Mouse (Mus musculus) embryo, embryonic 10 days (tissue): ENCODE data around the gene Gabbr2.

Experiments used
- DNase-seq: peaks from one replicate; pipeline ENCODE4 v3.0.0-alpha.2; 2015; ENCODE audit warnings: low spot score

Gene Gabbr2

GRCm38 (mm10) chr4:46915934-46916333, 75.7 kb downstream of the Gabbr2 start:
- no peak for DNase-seq

GRCm38 (mm10) chr4:46915476-46915875, 76.2 kb downstream of the Gabbr2 start:
- no peak for DNase-seq

- DNase-seq, result no peak
Observed at GRCm38 (mm10) chr4:46914606-46915005, 77.1 kb downstream of the Gabbr2 start.

GRCm38 (mm10) chr4:46906036-46906691, 85.5 kb downstream of the Gabbr2 start:
- no peak for DNase-seq

GRCm38 (mm10) chr4:46905152-46905551, 86.5 kb downstream of the Gabbr2 start:
- DNase-seq, result no peak

- no peak for DNase-seq
Observed at GRCm38 (mm10) chr4:46904129-46904528, 87.5 kb downstream of the Gabbr2 start.

GRCm38 (mm10) chr4:46898546-46898945, 93.1 kb downstream of the Gabbr2 start:
- DNase-seq, result no peak

GRCm38 (mm10) chr4:46897634-46898399, 93.9 kb downstream of the Gabbr2 start:
- no peak for DNase-seq

- no peak for DNase-seq
Observed at GRCm38 (mm10) chr4:46894144-46894543, 97.5 kb downstream of the Gabbr2 start.

- no peak for DNase-seq
Observed at GRCm38 (mm10) chr4:46889175-46889574, 102.5 kb downstream of the Gabbr2 start.

GRCm38 (mm10) chr4:46885627-46886383, 105.9 kb downstream of the Gabbr2 start:
- no peak for DNase-seq

GRCm38 (mm10) chr4:46884132-46884531, 107.5 kb downstream of the Gabbr2 start:
- no peak for DNase-seq

GRCm38 (mm10) chr4:46883546-46883945, 108.1 kb downstream of the Gabbr2 start:
- DNase-seq, result no peak

- no peak for DNase-seq
Observed at GRCm38 (mm10) chr4:46883047-46883446, 108.6 kb downstream of the Gabbr2 start.

- DNase-seq, result no peak
Observed at GRCm38 (mm10) chr4:46881271-46881670, 110.4 kb downstream of the Gabbr2 start.

- DNase-seq, result no peak
Observed at GRCm38 (mm10) chr4:46879943-46880342, 111.7 kb downstream of the Gabbr2 start.

GRCm38 (mm10) chr4:46872750-46873149, 118.9 kb downstream of the Gabbr2 start:
- DNase-seq, result no peak

- DNase-seq, result no peak
Observed at GRCm38 (mm10) chr4:46870157-46870556, 121.5 kb downstream of the Gabbr2 start.

GRCm38 (mm10) chr4:46869380-46869779, 122.3 kb downstream of the Gabbr2 start:
- DNase-seq, result no peak

- DNase-seq, result no peak
Observed at GRCm38 (mm10) chr4:46868921-46869320, 122.8 kb downstream of the Gabbr2 start.

- DNase-seq, result no peak
Observed at GRCm38 (mm10) chr4:46868181-46868580, 123.5 kb downstream of the Gabbr2 start.

GRCm38 (mm10) chr4:46867779-46868178, 123.9 kb downstream of the Gabbr2 start:
- no peak for DNase-seq

- DNase-seq, result no peak
Observed at GRCm38 (mm10) chr4:46866070-46866469, 125.6 kb downstream of the Gabbr2 start.
